Mouse (Mus musculus) embryonic facial prominence, embryonic 10.5 days (tissue): Measurements from ENCODE around the gene Tm6sf1. TPM values are rescaled to one million over a fixed set of nuclear protein-coding genes. Genes with fewer than 3 reads are reported as not detected.

Source experiments
- DNase-seq: peaks from one replicate; pipeline ENCODE4 v3.0.0-alpha.2; 2017; ENCODE audit warnings: low spot score
- H3K27ac ChIP-seq: fragments of 300-500 bp; sonication (generic); replicated peaks from 2 replicates; pipeline ENCODE4 v1.5.1; 2016; ENCODE audit warnings: mild to moderate bottlenecking
- H3K27me3 ChIP-seq: fragments of 300-500 bp; sonication (generic); replicated peaks from 2 replicates; pipeline ENCODE4 v1.6.1; 2016; ENCODE audit warnings: low read depth, mild to moderate bottlenecking; ENCODE audit not compliant: poor library complexity, severe bottlenecking
- H3K36me3 ChIP-seq: fragments of 300-500 bp; sonication (generic); replicated peaks from 2 replicates; pipeline ENCODE4 v1.6.1; 2016; ENCODE audit warnings: mild to moderate bottlenecking, moderate library complexity
- H3K4me1 ChIP-seq: fragments of 300-500 bp; sonication (generic); 2 replicates; pipeline ENCODE4 v1.6.1; 2016
- H3K4me3 ChIP-seq: fragments of 300-500 bp; sonication (generic); 2 replicates; pipeline ENCODE4 v1.5.1; 2016; ENCODE audit warnings: mild to moderate bottlenecking, moderate library complexity
- H3K9me3 ChIP-seq: fragments of 300-500 bp; sonication (generic); 2 replicates; pipeline ENCODE4 v1.6.1; 2016; ENCODE audit warnings: mild to moderate bottlenecking
- WGBS: fragments of 180-500 bp; shearing (Covaris S2); methylation state at CpG from one replicate; pipeline ENCODE4 v1.1.7; 2016; 5-methylcytosine and 5-hydroxymethylcytosine counted together
- polyA plus RNA-seq: library from polyadenylated mRNA; unstranded; fragments of >200 nt; fragmentation: Nextera tagmentation; extraction: Ambion mirVana; gene quantifications from 2 replicates; pipeline ENCODE4 v1.2.1, GENCODE M21; 2016

Tm6sf1 gene
- polyA plus RNA-seq, 1 experiment from 2014 or later = 10.7 TPM

DNA sequence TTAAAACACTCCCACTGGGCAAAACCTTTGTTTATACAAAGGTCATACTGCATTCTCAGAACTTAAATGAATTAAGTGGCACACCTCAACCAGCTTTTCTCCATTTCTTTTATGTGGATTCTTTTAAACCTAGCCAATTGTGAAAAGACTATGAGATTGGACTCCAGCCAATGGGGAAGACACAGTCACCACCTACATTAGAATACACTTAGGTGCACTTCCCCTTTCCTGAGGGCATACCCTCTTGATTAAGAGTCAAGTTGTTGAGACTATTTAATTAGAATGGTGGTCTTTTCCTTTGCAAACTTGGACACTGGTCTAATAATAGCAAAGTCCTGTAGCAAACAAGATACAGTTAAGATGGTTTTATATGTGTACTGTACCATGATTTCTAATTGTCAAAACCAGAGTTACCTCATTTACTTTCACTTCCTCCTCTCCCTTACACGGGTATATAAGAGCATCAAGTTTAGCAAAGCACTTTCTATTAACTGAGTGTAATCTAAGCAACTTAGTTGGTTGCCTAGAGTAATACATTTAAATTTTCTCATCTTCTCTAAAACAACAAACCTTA lies 62.7 kb downstream of the Tm6sf1 start:
- DNase-seq = no peak
- 82% methylated on average over 1 of the region's 1 CpGs for WGBS
- Histone ChIP-seq H3K9me3 (no peaks in the 10 kb centered on the region), H3K27me3 (no peaks in the 10 kb centered on the region), H3K36me3 (peaks cover 6% of the 10 kb centered on the region), H3K4me1 (peaks cover 17% of the 10 kb centered on the region), H3K4me3 (no peak overlapping the region), H3K27ac (no peak overlapping the region)

DNA sequence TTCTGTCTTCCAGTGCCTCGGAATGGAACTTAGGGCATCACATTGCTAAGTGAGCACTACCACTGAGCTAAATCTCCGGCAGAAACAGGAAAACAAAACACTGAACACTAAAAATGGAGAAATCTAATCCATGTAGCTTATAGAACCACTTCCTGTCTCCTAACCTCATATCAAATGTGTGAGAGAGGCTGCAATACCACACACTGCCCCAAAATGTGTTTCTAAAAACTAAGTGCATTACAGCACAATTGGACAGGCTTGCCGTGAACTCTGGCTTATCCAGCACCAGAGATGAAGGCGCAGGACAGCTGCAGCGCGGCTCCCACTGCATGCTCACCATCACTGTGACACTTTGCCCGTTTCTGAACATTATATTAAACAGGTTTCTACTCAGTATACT lies 70.2 kb downstream of the Tm6sf1 start:
- Histone ChIP-seq H3K27me3 (0 out of 2 replicates have a peak, but pooled peaks cover 2% of the 10 kb centered on the region), H3K9me3 (no peaks in the 10 kb centered on the region), H3K4me3 (no peak overlapping the region), H3K4me1 (peaks cover 32% of the 10 kb centered on the region), H3K36me3 (no peaks in the 10 kb centered on the region), H3K27ac (no peak overlapping the region)
- DNase-seq = no peak
- WGBS = 79% methylated on average over 7 of the region's 7 CpGs

DNA sequence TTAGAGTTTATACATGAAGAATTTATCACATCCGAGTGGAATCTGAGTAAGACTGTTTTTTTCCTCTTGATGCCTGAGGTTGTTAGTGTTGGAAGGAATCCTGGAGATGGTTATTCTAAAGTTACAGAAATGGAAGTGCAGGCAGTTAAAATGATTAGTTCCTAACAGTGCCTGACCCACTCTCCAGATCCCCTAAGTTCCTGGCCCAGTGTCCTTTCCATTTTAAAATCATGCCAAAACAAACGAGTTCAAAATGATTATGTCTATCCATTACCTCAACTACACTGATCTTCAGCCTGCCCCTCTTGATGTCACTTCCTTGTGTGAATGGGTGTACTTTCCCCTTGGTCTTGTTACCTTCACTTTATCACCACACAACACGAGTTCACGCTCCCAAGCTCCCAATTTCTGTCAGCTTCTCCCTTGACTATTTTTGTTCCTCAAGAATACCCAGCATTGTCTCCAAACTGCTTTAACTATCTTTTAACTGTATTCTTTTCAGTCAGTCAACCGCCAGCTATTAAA lies 73.8 kb downstream of the Tm6sf1 start:
- H3K27ac ChIP-seq = peak overlapping the region; percentile 99
- WGBS = 42% methylated on average over 5 of the region's 5 CpGs
- no peaks in the 10 kb centered on the region for H3K9me3 ChIP-seq
- H3K4me1 ChIP-seq = peaks cover 32% of the 10 kb centered on the region
- H3K27me3 ChIP-seq = peaks cover 24% of the 10 kb centered on the region
- DNase-seq = no peak
- no peaks in the 10 kb centered on the region for H3K36me3 ChIP-seq
- H3K4me3 ChIP-seq = peak overlapping the region; percentile 97

DNA sequence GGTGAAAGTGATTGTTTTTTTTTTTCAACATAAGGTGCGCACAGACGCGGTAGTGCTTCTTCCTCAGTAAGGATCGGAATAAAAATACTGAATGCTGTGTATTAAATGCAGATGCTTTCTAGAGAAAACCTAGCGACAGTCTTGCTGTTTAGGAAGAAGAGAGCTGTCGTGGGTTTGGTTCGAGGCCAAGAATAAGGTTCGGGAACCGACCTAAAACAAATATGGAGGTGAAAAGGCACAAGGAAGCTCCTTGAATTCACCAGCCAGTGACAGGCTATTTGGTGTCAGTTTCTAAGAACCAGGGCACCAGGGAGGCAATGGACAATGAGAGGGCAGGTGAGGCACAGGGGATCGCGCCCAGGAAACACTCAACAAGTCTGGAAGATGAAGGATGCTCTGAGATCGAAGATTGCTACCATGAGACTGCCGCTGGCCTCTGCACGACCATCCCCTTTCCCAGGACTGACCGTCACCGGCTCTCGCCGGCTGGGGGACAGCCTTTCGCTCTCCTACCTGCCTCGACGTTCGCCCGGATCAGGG lies 74.3 kb downstream of the Tm6sf1 start:
- Histone ChIP-seq H3K4me1 (peaks cover 32% of the 10 kb centered on the region), H3K9me3 (no peaks in the 10 kb centered on the region), H3K27me3 (peaks cover 24% of the 10 kb centered on the region), H3K36me3 (no peaks in the 10 kb centered on the region), H3K4me3 (peak overlapping the region; percentile 97), H3K27ac (peak overlapping the region; percentile 99)
- 8% methylated on average over 23 of the region's 23 CpGs for WGBS
- no peak for DNase-seq

DNA sequence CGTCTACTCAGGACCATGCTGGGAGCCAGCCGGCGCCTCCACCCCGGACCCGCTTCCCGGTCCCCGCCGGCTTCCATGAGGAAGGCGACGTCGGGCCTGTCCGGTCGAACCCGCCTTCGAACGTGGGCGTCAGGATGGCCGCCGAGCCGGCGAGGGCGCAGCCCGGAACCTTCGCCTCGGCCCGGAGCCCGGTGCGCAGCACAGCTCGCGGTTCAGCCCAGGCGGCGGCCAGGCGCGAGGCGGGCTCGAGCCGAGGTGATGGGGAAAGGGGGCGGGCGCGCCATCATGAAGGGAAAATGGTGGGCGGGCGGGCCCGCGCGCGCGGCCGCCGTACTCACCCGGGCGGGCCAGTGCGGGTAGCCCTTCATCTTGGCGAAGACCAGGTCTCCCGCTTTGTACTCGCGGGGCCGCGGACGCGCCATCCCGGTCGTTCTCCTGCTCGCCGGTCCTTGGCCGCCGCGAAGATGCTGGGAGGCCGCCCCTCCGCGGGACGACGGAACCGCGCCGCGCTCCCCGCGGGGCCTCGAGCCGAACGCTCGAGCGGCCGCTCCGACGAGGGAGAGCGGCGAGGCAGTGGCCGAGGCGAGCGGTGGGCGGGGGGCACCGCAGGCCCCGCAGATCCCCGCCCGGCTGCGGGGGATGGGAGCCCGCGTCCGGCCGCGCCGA lies 74.9 kb downstream of the Tm6sf1 start:
- peak; percentile 82 for DNase-seq
- Histone ChIP-seq H3K4me1 (peaks cover 32% of the 10 kb centered on the region), H3K36me3 (no peaks in the 10 kb centered on the region), H3K4me3 (peak overlapping the region; percentile 97), H3K27me3 (peaks cover 24% of the 10 kb centered on the region), H3K27ac (peak overlapping the region; percentile 99), H3K9me3 (no peaks in the 10 kb centered on the region)
- under 1% methylated on average over 103 of the region's 103 CpGs for WGBS

Other genes starting within 250 kb of the Tm6sf1 start
- 12.2 and 14.6 TPM in 2 replicates for gene Homer2, start 151.5 kb upstream of the Tm6sf1 start, polyA plus RNA-seq
- 127 and 130 TPM in 2 replicates for gene Ramac, start 96.1 kb upstream of the Tm6sf1 start, polyA plus RNA-seq
- gene 3110040N11Rik, start 69.5 kb upstream of the Tm6sf1 start, polyA plus RNA-seq = 42.6 and 50.2 TPM in 2 replicates
- 56.2 and 58.9 TPM in 2 replicates for gene Btbd1, start 29.6 kb upstream of the Tm6sf1 start, polyA plus RNA-seq
- gene Gm10160, start 3.2 kb upstream of the Tm6sf1 start, polyA plus RNA-seq = not detected in 2 replicates
- gene Hdgfl3, start 75.5 kb downstream of the Tm6sf1 start, polyA plus RNA-seq = 23.6 and 27.5 TPM in 2 replicates
- 3.1 and 4.5 TPM in 2 replicates for gene Bnc1, start 133.3 kb downstream of the Tm6sf1 start, polyA plus RNA-seq